Mouse (Mus musculus) gonadal fat pad, adult 2 months (tissue): Measurements from ENCODE around the gene Tspyl3. TPM values are rescaled to one million over a fixed set of nuclear protein-coding genes. Genes with fewer than 3 reads are reported as not detected.

Experiments
- DNase-seq: peaks from one replicate; pipeline ENCODE4 v3.0.0-alpha.2; 2012; ENCODE audit warnings: low read depth
- polyA plus RNA-seq: library from polyadenylated mRNA; depleted of rRNA; stranded (reverse); fragments of >200 nt; gene quantifications from 2 replicates; pipeline ENCODE4 v1.2.3, GENCODE M21; 2012; rRNA removed

Tspyl3 gene
- polyA plus RNA-seq, 1 experiment, result 4.1 TPM

GRCm38 (mm10) chr2:153175995-153176570 lies 49.2 kb downstream of the Tspyl3 start:
- no peak for DNase-seq

Other genes with a start within 250 kb of the Tspyl3 start
- gene Pdrg1, start 210.0 kb downstream of the Tspyl3 start, polyA plus RNA-seq, result 160 and 161 TPM in 2 replicates
- 5.4 and 8.2 TPM in 2 replicates for gene Xkr7, start 193.6 kb downstream of the Tspyl3 start, polyA plus RNA-seq
- gene Ccm2l, start 159.5 kb downstream of the Tspyl3 start, polyA plus RNA-seq, result 28.2 and 31.0 TPM in 2 replicates
- gene Hck, start 117.0 kb downstream of the Tspyl3 start, polyA plus RNA-seq, result 4.3 and 4.4 TPM in 2 replicates
- gene Tm9sf4, start 64.1 kb downstream of the Tspyl3 start, polyA plus RNA-seq, result 55.5 and 67.1 TPM in 2 replicates
- 5.1 and 8.2 TPM in 2 replicates for gene Plagl2, start 16.0 kb upstream of the Tspyl3 start, polyA plus RNA-seq
- gene Pofut1, start 16.1 kb upstream of the Tspyl3 start, polyA plus RNA-seq, result 26.6 and 35.5 TPM in 2 replicates
- gene Kif3b, start 66.0 kb upstream of the Tspyl3 start, polyA plus RNA-seq, result 11.3 and 13.3 TPM in 2 replicates
- gene Asxl1, start 120.4 kb upstream of the Tspyl3 start, polyA plus RNA-seq, result 11.8 and 13.1 TPM in 2 replicates